Mouse (Mus musculus) midbrain, embryonic 11.5 days (tissue): Measurements from ENCODE around the gene Col6a4. TPM values are rescaled to one million over a fixed set of nuclear protein-coding genes. Genes with fewer than 3 reads are reported as not detected.

Experiments
- ATAC-seq: fragments of 200-750 bp; cut with Nextera tagmentation; 2 replicates; pipeline ENCODE4 v1.8.0; 2017; ENCODE audit warnings: moderate TSS enrichment, moderate library complexity; ENCODE audit not compliant: low FRiP score
- DNase-seq: peaks from one replicate; pipeline ENCODE4 v3.0.0; 2015; ENCODE audit warnings: low spot score; ENCODE audit errors: missing footprints
- H3K27ac ChIP-seq: fragments of 300-500 bp; sonication (generic); 2 replicates; pipeline ENCODE4 v1.5.1; 2014; ENCODE audit warnings: low read depth, low read length
- H3K27me3 ChIP-seq: fragments of 300-500 bp; sonication (generic); 2 replicates; pipeline ENCODE4 v1.6.1; 2014; ENCODE audit warnings: mild to moderate bottlenecking, low read length, moderate library complexity, mixed read lengths; ENCODE audit not compliant: control insufficient read depth, insufficient read depth
- H3K36me3 ChIP-seq: fragments of 300-500 bp; sonication (generic); 2 replicates; pipeline ENCODE4 v1.6.1; 2014; ENCODE audit warnings: mild to moderate bottlenecking, low read length, moderate library complexity, mixed read lengths; ENCODE audit not compliant: control insufficient read depth, insufficient read depth
- H3K4me1 ChIP-seq: fragments of 300-500 bp; sonication (generic); 2 replicates; pipeline ENCODE4 v1.6.1; 2014; ENCODE audit warnings: low read length; ENCODE audit not compliant: control insufficient read depth, insufficient read depth
- H3K4me2 ChIP-seq: fragments of 300-500 bp; sonication (generic); 2 replicates; pipeline ENCODE4 v1.6.1; 2014; ENCODE audit warnings: mild to moderate bottlenecking, moderate library complexity
- H3K4me3 ChIP-seq: fragments of 300-500 bp; sonication (generic); 2 replicates; pipeline ENCODE4 v1.5.1; 2014; ENCODE audit warnings: low read depth, low read length
- H3K9ac ChIP-seq: fragments of 300-500 bp; sonication (generic); 2 replicates; pipeline ENCODE4 v1.6.1; 2014; ENCODE audit warnings: low read length
- H3K9me3 ChIP-seq: fragments of 300-500 bp; sonication (generic); 2 replicates; pipeline ENCODE4 v1.6.1; 2016; ENCODE audit warnings: low read length; ENCODE audit not compliant: control insufficient read depth
- WGBS: fragments of 180-500 bp; shearing (Covaris S2); extraction: QIAGEN DNeasy Blood & Tissue Kit; methylation state at CpG from one replicate; pipeline ENCODE4 v1.1.7; 2014; 5-methylcytosine and 5-hydroxymethylcytosine counted together
- polyA plus RNA-seq: library from polyadenylated mRNA; unstranded; fragments of >200 nt; fragmentation: Nextera tagmentation; extraction: Ambion mirVana; gene quantifications from 2 replicates; pipeline ENCODE4 v1.2.1, GENCODE M21; 2014

The Col6a4 gene
- polyA plus RNA-seq, result 0.11 TPM in 1 of 2 replicates, not detected in the other

GRCm38 (mm10) chr9:106096683-106097082 is at the start of gene Col6a4:
TSS of gene Col6a4 (minus strand) at chr9:106096783.
- Histone ChIP-seq H3K9me3 (no peaks in the 10 kb centered on the region), H3K27ac (no peak within 1 kb of the TSS), H3K4me3 (no peak within 1 kb of the TSS), H3K4me1 (no peaks in the 10 kb centered on the region), H3K36me3 (no peaks in the 10 kb centered on the region), H3K27me3 (no peaks in the 10 kb centered on the region), H3K9ac (no peak within 1 kb of the TSS), H3K4me2 (no peak within 1 kb of the TSS)
- ATAC-seq, result no peak
- DNase-seq, result no peak
- WGBS, result 67% methylated on average over 7 of the region's 7 CpGs

DNA sequence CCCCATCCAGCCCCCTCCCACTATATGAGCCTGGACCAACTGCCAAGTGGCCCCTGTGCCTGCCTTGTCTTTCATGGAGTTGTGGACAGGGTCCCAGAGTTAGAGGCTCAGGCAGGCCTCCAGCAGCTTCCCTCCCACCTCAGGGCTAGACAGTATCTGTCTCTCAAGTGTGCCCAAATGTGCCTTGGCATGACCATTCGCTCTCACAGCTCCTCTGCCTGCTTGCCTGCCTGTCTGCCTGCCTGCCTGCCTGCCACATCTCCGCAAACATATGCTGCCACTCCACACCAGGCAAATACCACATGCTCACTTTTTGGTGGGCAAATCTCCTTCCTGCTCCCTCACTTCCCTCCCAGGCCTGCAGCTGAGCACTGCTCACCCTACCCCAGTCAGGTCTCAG is 49.0 kb upstream of the Col6a4 start:
- 86% methylated on average over 2 of the region's 2 CpGs for WGBS
- Histone ChIP-seq H3K9me3 (no peaks in the 10 kb centered on the region), H3K27me3 (no peaks in the 10 kb centered on the region), H3K36me3 (no peaks in the 10 kb centered on the region), H3K4me3 (no peak overlapping the region), H3K27ac (no peak overlapping the region), H3K9ac (no peak overlapping the region), H3K4me2 (no peak overlapping the region), H3K4me1 (peaks cover 23% of the 10 kb centered on the region)
- DNase-seq (no peak), ATAC-seq (no peak)

GRCm38 (mm10) chr9:106144176-106144575 is 47.6 kb upstream of the Col6a4 start:
- DNase-seq (no peak), ATAC-seq (no peak)
- Histone ChIP-seq H3K27me3 (no peaks in the 10 kb centered on the region), H3K9ac (no peak overlapping the region), H3K36me3 (no peaks in the 10 kb centered on the region), H3K27ac (no peak overlapping the region), H3K4me3 (no peak overlapping the region), H3K4me2 (no peak overlapping the region), H3K9me3 (no peaks in the 10 kb centered on the region), H3K4me1 (peaks cover 12% of the 10 kb centered on the region)
- 90% methylated on average over 7 of the region's 7 CpGs for WGBS

GRCm38 (mm10) chr9:106141955-106142354 is 45.4 kb upstream of the Col6a4 start:
- no peaks in the 10 kb centered on the region for H3K9me3 ChIP-seq
- no peak overlapping the region for H3K4me3 ChIP-seq
- ATAC-seq, result no peak
- no peaks in the 10 kb centered on the region for H3K27me3 ChIP-seq
- peaks cover 2% of the 10 kb centered on the region; the same call in 1 of the 2 replicates for H3K4me1 ChIP-seq
- H3K4me2 ChIP-seq, result no peak overlapping the region
- DNase-seq, result peak; percentile 56
- no peaks in the 10 kb centered on the region for H3K36me3 ChIP-seq
- H3K9ac ChIP-seq, result no peak overlapping the region
- no peak overlapping the region for H3K27ac ChIP-seq
- WGBS, result 78% methylated on average over 12 of the region's 12 CpGs

- Histone ChIP-seq H3K4me1 (no peaks in the 10 kb centered on the region), H3K9ac (no peak overlapping the region), H3K27me3 (no peaks in the 10 kb centered on the region), H3K4me2 (no peak overlapping the region), H3K9me3 (no peaks in the 10 kb centered on the region), H3K27ac (no peak overlapping the region), H3K36me3 (no peaks in the 10 kb centered on the region), H3K4me3 (no peak overlapping the region)
- ATAC-seq (no peak), DNase-seq (peak; percentile 31)
- WGBS, result 83% methylated on average over 10 of the region's 10 CpGs
Measured at GRCm38 (mm10) chr9:106139763-106140162, 43.2 kb upstream of the Col6a4 start.

DNA sequence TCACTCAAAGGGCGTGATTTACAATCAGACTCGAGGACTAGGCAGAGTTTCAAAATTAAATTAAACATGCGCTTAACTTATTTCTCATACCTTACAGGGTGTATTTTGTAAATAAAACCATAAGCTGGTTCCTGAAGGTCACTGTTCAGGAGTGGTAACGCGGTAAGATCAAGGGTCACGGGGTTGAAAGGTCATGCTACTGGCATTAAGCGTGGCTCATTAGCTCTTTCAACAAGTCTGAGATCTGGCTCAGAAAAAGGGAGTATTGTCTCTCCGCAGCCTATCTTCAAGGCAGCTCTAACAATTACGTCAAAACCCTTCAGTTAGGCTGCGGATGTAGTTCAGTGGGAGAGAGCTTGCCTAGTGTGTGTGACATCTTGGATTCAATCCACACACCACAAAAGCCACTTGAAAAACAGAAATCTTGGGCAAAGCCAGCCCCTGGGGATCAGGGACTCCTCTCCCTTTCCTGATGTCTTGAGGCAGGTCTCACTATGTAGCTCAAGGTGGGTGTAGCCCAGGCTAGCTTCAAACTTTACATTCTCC is 41.2 kb upstream of the Col6a4 start:
- no peak overlapping the region for H3K27ac ChIP-seq
- H3K4me3 ChIP-seq, result no peak overlapping the region
- no peaks in the 10 kb centered on the region for H3K4me1 ChIP-seq
- 36% methylated on average over 10 of the region's 10 CpGs for WGBS
- H3K9ac ChIP-seq, result no peak overlapping the region
- ATAC-seq (no peak), DNase-seq (peak; percentile 76)
- no peaks in the 10 kb centered on the region for H3K27me3 ChIP-seq
- H3K9me3 ChIP-seq, result no peaks in the 10 kb centered on the region
- no peak overlapping the region for H3K4me2 ChIP-seq
- H3K36me3 ChIP-seq, result no peaks in the 10 kb centered on the region

DNA sequence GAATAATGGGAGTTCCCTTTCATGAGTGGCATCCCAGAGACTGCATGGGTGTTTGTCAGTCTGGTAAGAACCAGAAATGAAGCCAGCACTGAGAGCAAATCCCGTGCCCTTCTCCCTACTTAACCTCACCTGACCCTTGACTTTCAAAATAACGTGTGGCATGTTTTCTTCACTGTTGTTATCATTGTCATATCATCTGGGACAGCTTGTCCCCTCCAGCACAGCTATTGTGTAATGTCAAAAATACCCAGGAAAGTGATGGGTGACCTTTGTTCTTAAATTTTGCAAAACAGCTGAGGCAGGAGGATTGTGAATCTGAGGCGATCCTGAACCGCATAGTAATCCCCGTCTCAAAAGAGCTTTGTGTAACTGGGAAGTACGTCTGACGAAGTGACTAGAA is 33.7 kb upstream of the Col6a4 start:
- Histone ChIP-seq H3K4me3 (no peak overlapping the region), H3K4me1 (peaks cover 24% of the 10 kb centered on the region), H3K9ac (no peak overlapping the region), H3K4me2 (no peak overlapping the region), H3K9me3 (no peaks in the 10 kb centered on the region; the same call in 1 of the 2 replicates), H3K36me3 (no peaks in the 10 kb centered on the region), H3K27ac (no peak overlapping the region), H3K27me3 (no peaks in the 10 kb centered on the region)
- WGBS, result 87% methylated on average over 7 of the region's 7 CpGs
- ATAC-seq (no peak), DNase-seq (no peak)

- no peak overlapping the region for H3K27ac ChIP-seq
- peaks cover 3% of the 10 kb centered on the region; the same call in 1 of the 2 replicates for H3K9me3 ChIP-seq
- ATAC-seq (no peak), DNase-seq (no peak)
- no peaks in the 10 kb centered on the region for H3K27me3 ChIP-seq
- no peak overlapping the region for H3K9ac ChIP-seq
- H3K4me3 ChIP-seq, result no peak overlapping the region
- WGBS, result 81% methylated on average over 2 of the region's 2 CpGs
- no peaks in the 10 kb centered on the region for H3K36me3 ChIP-seq
- H3K4me2 ChIP-seq, result no peak overlapping the region
- H3K4me1 ChIP-seq, result peaks cover 24% of the 10 kb centered on the region
Measured at GRCm38 (mm10) chr9:106129072-106129471, 32.5 kb upstream of the Col6a4 start.

- Histone ChIP-seq H3K9ac (peak overlapping the region; percentile 40; the same call in 1 of the 2 replicates), H3K4me2 (no peak overlapping the region), H3K4me3 (no peak overlapping the region), H3K27me3 (no peaks in the 10 kb centered on the region), H3K9me3 (peaks cover 3% of the 10 kb centered on the region; the same call in 1 of the 2 replicates), H3K27ac (peak overlapping the region; percentile 92), H3K4me1 (peaks cover 31% of the 10 kb centered on the region), H3K36me3 (no peaks in the 10 kb centered on the region)
- WGBS, result 0% methylated on average over 2 of the region's 2 CpGs
- peak; percentile 97 for DNase-seq
- peak; percentile 95 for ATAC-seq
Measured at GRCm38 (mm10) chr9:106126786-106127251, 30.2 kb upstream of the Col6a4 start.
